Mouse (Mus musculus) adipocyte (in vitro differentiated cells): ENCODE results near the gene Akr1c6.
"Not testable (repeated sequence)": the region's sequence is repeated elsewhere in the genome, so short reads cannot be mapped to it uniquely, and the experiment has no call there.

Experiments
- DNase-seq: peaks from one replicate; pipeline ENCODE4 v3.0.0-alpha.2; 2016; ENCODE audit warnings: low spot score

The Akr1c6 gene

GRCm38 (mm10) chr13:4434006-4434405 lies at the start of gene Akr1c6:
Gene Akr1c6 (plus strand): TSS chr13:4434306.
- no peak for DNase-seq

DNA sequence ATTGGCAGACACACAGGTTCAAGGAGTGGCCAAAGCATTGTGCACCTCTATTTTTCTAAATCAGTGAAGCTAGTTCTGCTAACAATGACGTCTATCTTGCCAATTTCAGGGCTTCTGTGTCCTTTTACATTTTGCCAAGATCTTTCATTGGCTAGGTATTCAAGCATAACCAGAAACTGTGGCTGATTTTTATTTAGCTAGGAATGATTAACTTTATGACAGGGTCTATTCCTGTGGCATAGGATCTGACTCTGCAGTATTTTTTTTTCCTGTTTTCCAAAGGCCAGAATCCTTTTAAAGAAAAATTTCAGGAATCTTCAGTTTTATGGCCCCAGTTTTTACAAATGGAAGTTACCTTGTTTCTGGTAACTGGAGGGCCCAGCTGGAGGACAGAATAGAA lies 49.2 kb upstream of the Akr1c6 start:
- DNase-seq = no peak

- DNase-seq = no peak
Measured at GRCm38 (mm10) chr13:4385541-4385940, 48.6 kb upstream of the Akr1c6 start.

DNA sequence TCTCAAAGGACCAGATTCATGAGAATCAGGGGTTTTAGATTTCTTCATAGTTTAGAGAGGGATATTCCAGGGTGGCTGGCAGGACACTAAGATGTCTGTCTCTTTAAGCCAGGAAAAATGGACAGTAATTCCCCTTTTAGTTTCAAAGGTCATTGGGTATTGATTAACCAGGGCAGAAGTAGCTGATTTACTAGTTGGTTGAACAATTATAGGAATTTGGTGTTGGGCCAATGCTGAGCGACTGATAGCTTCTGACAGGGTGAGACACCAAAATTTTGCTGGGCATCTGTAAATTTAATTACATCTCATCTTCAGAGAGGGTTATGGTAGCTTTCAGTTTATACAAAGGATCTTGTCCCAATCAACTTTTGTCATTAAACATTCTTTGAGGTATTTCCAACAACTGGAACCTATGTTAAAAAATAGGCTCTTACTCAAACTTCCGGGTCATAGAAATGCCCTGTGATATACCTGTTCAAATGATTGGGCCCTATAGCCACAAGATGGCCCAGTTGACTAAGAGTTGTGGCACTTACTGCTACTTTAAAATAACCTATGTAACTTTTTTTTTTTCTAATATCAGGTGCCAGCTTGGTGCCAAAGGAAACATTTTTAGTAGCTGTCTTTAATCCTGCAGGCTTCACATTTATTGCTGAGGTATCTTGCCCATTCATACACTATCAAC lies 45.2 kb upstream of the Akr1c6 start:
- DNase-seq = no peak

- not testable (repeated sequence) for DNase-seq
Measured at GRCm38 (mm10) chr13:4400360-4400759, 33.7 kb upstream of the Akr1c6 start.

DNA sequence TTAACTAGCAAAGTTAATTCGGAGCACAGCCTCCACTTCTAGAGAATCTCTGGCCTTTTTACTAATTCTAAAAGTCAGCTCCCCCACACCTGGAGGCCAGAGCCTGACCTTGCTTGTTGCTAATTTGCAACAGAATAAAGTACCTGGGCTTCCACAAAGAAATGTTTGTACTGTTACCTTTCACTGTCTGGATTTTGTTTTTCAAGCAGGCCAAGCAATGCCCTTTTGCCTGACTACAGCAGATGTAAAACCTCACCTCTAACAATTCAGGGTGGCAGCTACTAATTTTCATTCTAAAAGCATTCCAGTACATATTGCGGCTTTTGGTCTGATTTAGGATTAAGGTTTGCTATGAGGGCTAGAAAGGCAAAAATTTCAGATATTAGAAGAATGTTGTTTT lies 33.3 kb upstream of the Akr1c6 start:
- no peak for DNase-seq

DNA sequence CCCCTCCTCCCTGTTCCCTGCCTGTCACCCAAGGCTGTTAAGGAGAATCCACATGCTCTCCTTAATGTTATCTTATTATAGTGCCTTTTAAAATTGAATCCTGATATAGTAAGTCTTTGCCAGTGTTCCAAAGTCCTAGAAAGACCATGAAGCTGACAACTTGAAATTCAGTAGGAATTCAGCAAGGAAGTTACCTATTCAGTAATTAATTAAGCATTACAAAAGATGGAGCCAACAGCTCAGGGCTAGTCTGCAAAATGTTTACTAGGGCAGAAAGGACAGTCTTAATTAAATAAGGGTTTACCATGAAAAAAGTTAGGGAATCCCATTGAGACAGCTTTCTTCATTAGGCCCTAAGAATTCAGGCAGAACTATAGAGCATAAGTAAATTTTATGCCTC lies 31.9 kb upstream of the Akr1c6 start:
- DNase-seq = no peak

DNA sequence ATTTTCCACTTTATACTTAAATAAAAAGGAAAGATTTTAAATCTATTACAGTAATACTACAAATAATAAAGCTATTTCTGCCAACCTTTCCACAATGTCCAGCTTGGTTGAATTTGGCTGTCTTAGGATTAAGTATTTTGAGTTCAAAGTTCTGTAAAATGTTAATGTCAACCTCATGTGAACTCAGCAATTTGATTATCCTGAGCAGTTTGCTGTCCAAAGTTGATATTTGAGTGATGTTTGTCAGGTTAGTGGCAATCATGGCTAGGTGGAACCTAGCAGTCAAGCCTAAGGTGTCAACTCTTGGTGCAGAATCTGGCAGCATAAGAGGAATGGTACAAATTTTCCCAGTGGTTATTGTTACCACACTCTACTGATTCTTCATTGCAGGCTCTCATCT lies 29.4 kb upstream of the Akr1c6 start:
- no peak for DNase-seq

DNA sequence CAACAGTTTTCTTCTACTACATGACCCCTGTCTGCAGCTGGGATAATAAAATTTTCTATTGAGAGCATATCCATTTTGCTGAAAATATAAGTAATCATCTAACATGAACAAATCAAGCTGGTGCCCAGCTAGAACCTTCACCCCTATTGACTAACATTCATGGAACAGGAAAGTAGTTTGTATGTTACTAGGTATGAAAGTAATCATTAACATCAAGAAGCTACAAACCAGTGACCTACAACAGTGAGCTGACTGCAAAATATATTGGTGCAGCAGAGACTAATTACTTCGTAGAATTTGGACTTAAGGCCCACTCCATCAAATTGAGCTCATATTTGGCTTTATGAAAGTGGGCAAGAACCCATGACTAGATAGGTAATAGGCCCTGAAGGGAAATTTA lies 27.3 kb upstream of the Akr1c6 start:
- no peak for DNase-seq

- no peak for DNase-seq
Measured at GRCm38 (mm10) chr13:4428558-4428957, 5.5 kb upstream of the Akr1c6 start.

- DNase-seq = no peak
Measured at GRCm38 (mm10) chr13:4429034-4429433, 5.1 kb upstream of the Akr1c6 start.

- no peak for DNase-seq
Measured at GRCm38 (mm10) chr13:4431129-4431528, 3.0 kb upstream of the Akr1c6 start.

DNA sequence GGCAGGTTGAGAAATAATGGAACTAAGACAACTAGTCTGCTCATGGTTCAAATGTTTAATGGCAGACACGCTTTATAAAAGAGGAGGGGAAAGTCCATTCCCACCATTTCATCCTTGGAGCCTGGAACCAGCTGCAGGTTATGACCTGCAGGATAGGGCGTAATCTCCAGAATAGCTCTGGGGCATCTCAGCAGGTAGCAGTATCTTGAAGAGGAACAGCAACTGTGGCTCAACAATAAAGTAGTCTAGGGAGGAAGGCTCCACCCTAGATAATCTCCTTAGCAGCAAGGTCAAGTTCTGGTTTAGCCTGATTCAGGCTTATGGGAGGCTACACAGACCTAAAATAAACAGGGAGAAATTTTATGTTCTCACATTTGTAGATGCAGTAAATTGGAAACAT lies 31.5 kb downstream of the Akr1c6 start:
- no peak for DNase-seq

GRCm38 (mm10) chr13:4467896-4468295 lies 33.8 kb downstream of the Akr1c6 start:
- no peak for DNase-seq
